Mouse (Mus musculus): ENCODE results near the gene Mettl22.

DNA sequence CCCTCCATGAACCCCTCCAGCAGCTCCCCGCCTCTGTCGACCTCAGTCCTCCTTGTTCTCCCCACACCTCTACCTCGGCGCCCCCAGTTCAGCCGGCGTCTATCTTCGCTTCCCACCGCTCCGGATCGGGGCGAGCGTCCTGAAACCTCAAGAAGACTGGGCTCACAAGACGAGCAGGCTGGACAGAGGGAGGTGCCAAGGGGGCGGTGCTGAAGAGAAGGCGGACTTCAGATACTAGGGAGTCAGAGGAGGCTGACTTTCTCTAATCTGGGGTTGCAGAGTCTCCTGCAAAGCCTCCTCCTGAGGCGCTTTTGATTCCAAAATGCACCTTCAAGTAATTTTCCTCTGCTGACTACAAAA, 45.6 kb upstream of the Mettl22 start, which contains the start of gene Tmem114:
- no peak for TF ChIP-seq CTCF (IDR thresholded peaks at IDR 0.05; ENCODE audit: extremely low read depth, insufficient read length, insufficient replicate concordance, low read depth, low read length)
- no peak for TF ChIP-seq POLR2A (IDR thresholded peaks at IDR 0.05; ENCODE audit: low read depth, low read length)
